Mouse (Mus musculus): ENCODE results near the gene Tspan5. TPM values are rescaled to one million over a fixed set of nuclear protein-coding genes. Genes with fewer than 3 reads are reported as not detected.

Tspan5 gene
- total RNA-seq, 1 experiment: 12.7 TPM

DNA sequence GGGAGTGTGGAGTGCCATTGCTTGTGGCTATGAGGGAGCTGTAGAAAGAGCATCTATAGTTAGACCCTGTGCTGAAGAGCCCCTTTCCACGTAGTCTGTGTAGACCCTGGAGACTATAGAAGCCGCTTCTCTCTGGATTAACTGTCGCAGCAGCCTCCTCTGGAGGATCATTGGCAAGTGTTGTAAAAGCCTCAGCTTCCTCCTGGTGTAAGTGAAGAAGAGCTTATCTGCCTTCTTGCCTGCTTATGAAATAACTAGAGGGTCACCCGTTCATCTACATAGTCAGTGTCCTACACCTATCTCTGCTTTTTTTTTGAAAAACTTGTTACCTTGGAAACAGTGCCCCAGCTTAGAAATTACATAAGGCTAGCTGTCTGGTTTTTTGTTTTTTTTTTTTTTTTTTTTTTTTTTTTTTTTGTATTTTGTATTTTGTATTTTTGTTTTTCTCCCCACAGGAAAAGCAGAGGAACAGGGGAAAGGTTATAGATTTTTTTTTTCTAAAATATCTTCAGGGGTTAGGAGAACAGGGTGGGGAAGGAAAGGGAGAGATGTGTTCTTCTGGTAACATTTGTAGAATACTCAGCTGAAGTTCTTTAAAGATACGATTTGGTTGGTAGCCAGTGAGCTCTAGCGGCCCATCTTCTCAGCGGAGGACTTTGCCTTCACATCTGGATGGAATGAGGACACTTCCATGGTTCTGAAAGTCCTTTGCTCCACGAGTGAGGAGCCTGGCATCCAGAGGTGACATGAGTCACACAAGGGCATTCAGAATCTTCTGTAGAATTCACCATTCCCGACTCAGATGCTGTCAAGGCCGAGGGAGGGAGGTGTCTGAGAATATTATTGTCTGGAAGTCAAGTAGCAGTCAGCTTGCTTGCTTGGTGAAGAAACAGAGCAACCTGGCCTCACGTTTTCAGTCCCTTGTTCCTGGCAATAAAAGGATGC, 62.4 kb downstream of the Tspan5 start:
- DNase-seq (ENCODE audit: low read depth, low spot score): no peak
- H3K9me3 ChIP-seq (ENCODE audit: control insufficient read depth, insufficient read depth, low read depth, low read length): no peaks in the 10 kb centered on the region
- in situ Hi-C loops (cut with MboI; ENCODE audit: low sequenced_read_pairs in 2 of 2, unreplicated experiment in 2 of 2): no loop called here
- H3K4me3 ChIP-seq (ENCODE audit: insufficient read depth in 1 of 2, low read depth in 1 of 2, low read length in 2 of 2, poor library complexity in 1 of 2, severe bottlenecking in 1 of 2): no peak overlapping the region
- no peak overlapping the region for H3K9ac ChIP-seq (ENCODE audit: insufficient read depth, low read depth, low read length, poor library complexity, severe bottlenecking)
- H3K4me1 ChIP-seq (ENCODE audit: control insufficient read depth in 2 of 2, insufficient read depth in 2 of 2, low read length in 2 of 2, poor library complexity in 1 of 2): peaks cover 2 to 17% of the 10 kb centered on the region in 2 experiments; a peak in 2 of 4 replicates
- no peak overlapping the region for H3K27ac ChIP-seq (ENCODE audit: insufficient read depth, low read depth, low read length, poor library complexity, severe bottlenecking)
- TF ChIP-seq MAFK (IDR thresholded peaks at IDR 0.05; ENCODE audit: insufficient read depth, low read depth, low read length) (no peak), HCFC1 (IDR thresholded peaks at IDR 0.05; ENCODE audit: borderline replicate concordance, insufficient read depth, low read length) (no peak), ZC3H11A (IDR thresholded peaks at IDR 0.05; ENCODE audit: borderline replicate concordance, low read depth, low read length) (no peak), ZNF384 (IDR thresholded peaks at IDR 0.05; ENCODE audit: low read depth, low read length) (peak; percentile 53; the same call in 1 of the 2 replicates), CHD2 (IDR thresholded peaks at IDR 0.05; ENCODE audit: low read depth, low read length) (no peak)
- no peaks in the 10 kb centered on the region for H3K36me3 ChIP-seq (ENCODE audit: control insufficient read depth, insufficient read depth, low read length, poor library complexity, severe bottlenecking)

DNA sequence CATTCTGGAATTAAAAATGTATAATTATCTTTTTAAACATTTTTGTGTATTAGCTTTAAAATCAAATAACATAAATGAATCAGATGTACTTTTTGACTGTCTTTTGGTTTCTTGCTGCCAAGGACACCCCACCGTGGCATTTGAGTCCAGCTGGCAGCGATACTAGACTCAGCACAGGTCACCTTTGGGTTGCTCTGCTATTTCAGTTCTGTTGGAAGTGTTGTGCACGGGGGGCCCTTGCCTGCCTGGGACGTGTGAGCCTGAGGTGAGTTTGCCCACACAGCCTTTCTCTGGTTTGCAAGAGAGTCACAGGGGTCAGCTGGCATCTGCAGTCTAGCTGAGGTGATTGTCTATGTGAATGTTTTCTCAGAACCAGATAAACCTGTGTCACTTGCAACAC, 65.8 kb downstream of the Tspan5 start:
- no peaks in the 10 kb centered on the region for H3K36me3 ChIP-seq (ENCODE audit: control insufficient read depth, insufficient read depth, low read length, poor library complexity, severe bottlenecking)
- H3K4me3 ChIP-seq (ENCODE audit: insufficient read depth in 1 of 2, low read depth in 1 of 2, low read length in 2 of 2, poor library complexity in 1 of 2, severe bottlenecking in 1 of 2): no peak overlapping the region
- in situ Hi-C loops (cut with MboI; ENCODE audit: low sequenced_read_pairs in 2 of 2, unreplicated experiment in 2 of 2): no loop called here
- no peak overlapping the region for H3K27ac ChIP-seq (ENCODE audit: insufficient read depth, low read depth, low read length, poor library complexity, severe bottlenecking)
- H3K9ac ChIP-seq (ENCODE audit: insufficient read depth, low read depth, low read length, poor library complexity, severe bottlenecking): no peak overlapping the region
- TF ChIP-seq ZC3H11A (IDR thresholded peaks at IDR 0.05; ENCODE audit: borderline replicate concordance, low read depth, low read length): no peak
- no peak for TF ChIP-seq ZNF384 (IDR thresholded peaks at IDR 0.05; ENCODE audit: low read depth, low read length)
- TF ChIP-seq CHD2 (IDR thresholded peaks at IDR 0.05; ENCODE audit: low read depth, low read length): no peak
- no peak for TF ChIP-seq HCFC1 (IDR thresholded peaks at IDR 0.05; ENCODE audit: borderline replicate concordance, insufficient read depth, low read length)
- no peak for TF ChIP-seq MAFK (IDR thresholded peaks at IDR 0.05; ENCODE audit: insufficient read depth, low read depth, low read length)
- no peak for DNase-seq (ENCODE audit: low read depth, low spot score)
- H3K4me1 ChIP-seq (ENCODE audit: control insufficient read depth in 2 of 2, insufficient read depth in 2 of 2, low read length in 2 of 2, poor library complexity in 1 of 2): peaks cover 6 to 28% of the 10 kb centered on the region in 2 experiments; a peak in 2 of 4 replicates
- no peaks in the 10 kb centered on the region for H3K9me3 ChIP-seq (ENCODE audit: control insufficient read depth, insufficient read depth, low read depth, low read length)

DNA sequence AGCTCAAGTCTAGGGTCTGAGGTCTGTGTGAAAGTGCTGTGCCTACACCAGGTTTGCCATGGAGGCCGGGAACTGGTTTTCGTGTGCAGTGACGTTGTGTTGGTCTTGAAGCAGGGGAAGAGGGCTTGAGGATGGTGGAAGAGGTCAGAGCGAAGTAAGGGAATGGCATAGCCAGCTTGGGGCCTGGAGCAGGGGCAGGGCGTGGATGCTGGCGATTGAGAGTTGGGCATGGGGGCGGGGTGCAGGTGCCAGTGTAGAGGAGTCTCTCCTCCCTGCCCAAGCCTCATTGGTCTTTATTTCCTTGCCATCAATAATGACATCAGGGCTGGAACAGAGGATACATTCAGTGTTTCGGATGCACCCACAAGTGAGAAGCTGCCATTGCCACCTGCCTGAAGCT, 67.5 kb downstream of the Tspan5 start:
- Histone ChIP-seq H3K4me1 (ENCODE audit: control insufficient read depth in 2 of 2, insufficient read depth in 2 of 2, low read length in 2 of 2, poor library complexity in 1 of 2) (peaks cover 11 to 36% of the 10 kb centered on the region in 2 experiments; a peak in 3 of 4 replicates), H3K9ac (ENCODE audit: insufficient read depth, low read depth, low read length, poor library complexity, severe bottlenecking) (no peak overlapping the region), H3K4me3 (ENCODE audit: insufficient read depth in 1 of 2, low read depth in 1 of 2, low read length in 2 of 2, poor library complexity in 1 of 2, severe bottlenecking in 1 of 2) (no peak overlapping the region), H3K36me3 (ENCODE audit: control insufficient read depth, insufficient read depth, low read length, poor library complexity, severe bottlenecking) (no peaks in the 10 kb centered on the region), H3K9me3 (ENCODE audit: control insufficient read depth, insufficient read depth, low read depth, low read length) (no peaks in the 10 kb centered on the region), H3K27ac (ENCODE audit: insufficient read depth, low read depth, low read length, poor library complexity, severe bottlenecking) (no peak overlapping the region; the same call in 1 of the 2 replicates)
- no peak for TF ChIP-seq ZNF384 (IDR thresholded peaks at IDR 0.05; ENCODE audit: low read depth, low read length)
- TF ChIP-seq CHD2 (IDR thresholded peaks at IDR 0.05; ENCODE audit: low read depth, low read length): no peak
- no peak for TF ChIP-seq HCFC1 (IDR thresholded peaks at IDR 0.05; ENCODE audit: borderline replicate concordance, insufficient read depth, low read length)
- no peak for TF ChIP-seq ZC3H11A (IDR thresholded peaks at IDR 0.05; ENCODE audit: borderline replicate concordance, low read depth, low read length)
- no peak for TF ChIP-seq MAFK (IDR thresholded peaks at IDR 0.05; ENCODE audit: insufficient read depth, low read depth, low read length)
- in situ Hi-C loops (cut with MboI; ENCODE audit: low sequenced_read_pairs in 2 of 2, unreplicated experiment in 2 of 2): no loop called here
- no peak for DNase-seq (ENCODE audit: low read depth, low spot score)

DNA sequence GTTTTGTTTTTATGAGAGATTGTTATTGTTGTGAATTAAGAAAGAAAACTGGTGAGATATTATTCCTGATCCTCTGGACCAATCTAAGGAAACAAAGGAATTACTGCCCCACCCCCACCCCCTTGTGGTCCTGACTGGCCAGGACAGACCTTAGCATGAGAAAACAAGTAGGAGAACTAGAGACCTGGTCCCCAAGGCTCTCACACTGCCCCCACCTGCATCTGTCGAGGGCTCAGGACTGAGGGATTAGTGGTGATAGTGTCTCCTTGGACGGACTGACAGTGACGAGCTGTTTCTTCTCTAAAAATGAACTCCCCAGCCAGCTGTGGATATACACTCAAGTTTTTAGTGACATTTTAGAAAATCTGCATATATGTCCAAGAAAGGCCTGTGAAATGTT, 70.6 kb downstream of the Tspan5 start:
- H3K27ac ChIP-seq (ENCODE audit: insufficient read depth, low read depth, low read length, poor library complexity, severe bottlenecking): no peak overlapping the region
- no peaks in the 10 kb centered on the region for H3K36me3 ChIP-seq (ENCODE audit: control insufficient read depth, insufficient read depth, low read length, poor library complexity, severe bottlenecking)
- no peaks in the 10 kb centered on the region for H3K9me3 ChIP-seq (ENCODE audit: control insufficient read depth, insufficient read depth, low read depth, low read length)
- in situ Hi-C loops (cut with MboI; ENCODE audit: low sequenced_read_pairs in 2 of 2, unreplicated experiment in 2 of 2): no loop called here
- H3K4me3 ChIP-seq (ENCODE audit: insufficient read depth in 1 of 2, low read depth in 1 of 2, low read length in 2 of 2, poor library complexity in 1 of 2, severe bottlenecking in 1 of 2): no peak overlapping the region
- no peak overlapping the region for H3K9ac ChIP-seq (ENCODE audit: insufficient read depth, low read depth, low read length, poor library complexity, severe bottlenecking)
- peaks cover 23 to 50% of the 10 kb centered on the region in 2 experiments for H3K4me1 ChIP-seq (ENCODE audit: control insufficient read depth in 2 of 2, insufficient read depth in 2 of 2, low read length in 2 of 2, poor library complexity in 1 of 2)
- no peak for DNase-seq (ENCODE audit: low read depth, low spot score)
- TF ChIP-seq HCFC1 (IDR thresholded peaks at IDR 0.05; ENCODE audit: borderline replicate concordance, insufficient read depth, low read length): no peak
- no peak for TF ChIP-seq MAFK (IDR thresholded peaks at IDR 0.05; ENCODE audit: insufficient read depth, low read depth, low read length)
- TF ChIP-seq ZNF384 (IDR thresholded peaks at IDR 0.05; ENCODE audit: low read depth, low read length): no peak
- no peak for TF ChIP-seq CHD2 (IDR thresholded peaks at IDR 0.05; ENCODE audit: low read depth, low read length)
- no peak for TF ChIP-seq ZC3H11A (IDR thresholded peaks at IDR 0.05; ENCODE audit: borderline replicate concordance, low read depth, low read length)
